Mouse (Mus musculus) liver, adult (tissue): Measurements from ENCODE around the gene Cpm.

Experiments
- GATA4 ChIP-seq: IDR thresholded peaks from 2 replicates; pipeline ENCODE4 v1.6.1; 2014; ENCODE audit warnings: mild to moderate bottlenecking, low read length; ENCODE audit not compliant: insufficient replicate concordance

Gene Cpm

GRCm38 (mm10) chr10:117653779-117654173 is 24.5 kb downstream of the Cpm start:
- TF ChIP-seq GATA4 = no peak

GRCm38 (mm10) chr10:117654576-117655123 is 25.4 kb downstream of the Cpm start:
- TF ChIP-seq GATA4 = no peak

DNA sequence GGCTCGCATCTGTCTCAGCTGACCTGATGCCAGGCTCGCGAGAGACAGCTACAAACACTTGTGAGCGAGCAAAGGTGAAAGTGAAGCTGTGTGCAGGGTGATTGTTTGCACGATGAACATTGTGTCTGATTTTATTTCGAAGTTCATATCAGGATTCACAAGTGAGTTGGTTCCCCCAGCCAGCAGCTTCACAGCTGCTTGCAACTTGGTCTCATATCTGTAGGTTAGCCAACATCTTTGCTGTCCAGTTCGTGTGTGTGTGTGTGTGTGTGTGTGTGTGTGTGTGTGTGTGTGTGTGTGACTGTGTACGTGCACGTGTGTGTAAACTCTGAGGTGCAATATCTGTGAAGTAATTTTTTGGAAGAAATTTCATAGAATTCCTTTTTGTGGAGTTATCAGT is 26.2 kb downstream of the Cpm start:
- TF ChIP-seq GATA4 = no peak

DNA sequence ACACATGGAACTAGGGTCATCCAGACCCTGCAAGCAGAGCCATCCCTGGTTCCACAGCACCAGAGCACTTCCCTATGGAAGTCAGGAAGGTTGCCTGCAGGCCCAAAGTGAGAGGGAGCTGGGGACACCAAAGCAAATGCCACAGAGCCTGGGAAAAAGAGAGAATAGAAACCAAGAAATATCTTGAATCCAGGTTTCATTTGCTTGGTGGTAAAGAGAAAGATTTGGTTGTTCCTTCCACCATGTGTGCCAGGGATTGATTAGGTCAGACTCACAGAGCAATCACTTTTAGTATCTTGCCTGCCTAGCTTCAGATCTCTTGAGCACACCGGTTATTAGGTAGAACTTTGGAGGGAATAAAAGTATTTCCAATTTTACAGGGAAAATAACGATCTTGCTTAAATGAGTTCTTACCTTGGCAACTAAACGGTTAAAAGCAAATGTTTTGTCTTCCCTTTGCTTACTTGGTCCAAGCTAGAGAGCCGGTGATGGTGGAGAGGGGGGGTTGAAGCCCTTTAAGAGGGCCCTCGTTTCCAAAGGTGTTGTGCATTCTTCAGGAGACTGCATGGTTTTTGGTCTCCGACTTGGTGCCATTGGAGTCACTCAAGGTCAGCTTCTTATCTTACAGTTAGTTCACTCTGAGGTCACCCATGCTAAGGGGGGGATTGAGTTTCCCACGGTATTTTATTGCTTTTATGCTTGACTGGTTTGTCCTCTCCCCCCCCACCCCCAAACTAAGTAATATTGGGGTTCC is 26.8 kb downstream of the Cpm start:
- no peak for TF ChIP-seq GATA4

DNA sequence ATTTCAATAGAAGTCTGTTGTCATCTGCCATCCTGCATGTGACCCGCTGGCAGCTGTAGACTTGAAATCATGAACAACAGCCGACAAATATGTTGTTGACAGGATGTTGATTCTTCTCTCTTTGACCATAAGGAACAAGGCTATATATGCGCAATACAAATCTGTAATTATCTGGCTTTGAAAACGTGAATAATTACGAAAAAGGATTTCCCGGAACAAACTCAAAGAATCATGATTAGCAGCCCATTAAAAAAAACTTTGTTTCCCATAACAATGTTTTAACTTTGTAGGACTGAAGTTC is 27.3 kb downstream of the Cpm start:
- no peak for TF ChIP-seq GATA4

GRCm38 (mm10) chr10:117656985-117657658 is 27.8 kb downstream of the Cpm start:
- no peak for TF ChIP-seq GATA4

DNA sequence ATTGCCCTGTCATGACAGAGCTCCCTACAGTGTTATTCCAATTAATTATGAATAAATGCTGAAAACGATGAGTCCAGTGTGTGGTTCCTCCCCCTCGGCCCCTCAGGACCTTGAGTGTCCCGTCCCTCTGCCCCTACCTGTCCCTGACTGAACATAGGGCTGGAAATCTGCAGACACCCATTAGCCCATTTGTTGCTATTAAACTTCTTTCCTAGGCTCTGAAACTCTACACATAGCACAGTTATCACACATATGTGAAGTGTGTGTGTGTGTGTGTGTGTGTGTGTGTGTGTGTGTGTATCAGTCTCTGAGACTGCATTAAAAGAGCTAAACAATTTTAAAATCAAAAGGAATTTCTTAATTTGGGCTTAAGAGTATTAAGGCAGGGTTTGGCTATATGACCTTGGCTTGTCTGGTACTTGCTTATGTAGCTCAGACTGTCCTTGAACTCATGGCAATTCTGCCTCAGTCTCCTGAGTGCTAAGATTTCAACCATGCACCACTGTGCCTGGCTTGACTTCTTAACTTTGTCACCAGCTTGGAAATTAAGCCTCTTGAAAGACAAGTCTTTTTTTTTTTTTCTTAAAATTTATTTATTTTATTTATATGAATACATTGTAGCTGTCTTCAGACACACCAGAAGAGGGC is 28.5 kb downstream of the Cpm start:
- no peak for TF ChIP-seq GATA4

GRCm38 (mm10) chr10:117658522-117659429 is 29.5 kb downstream of the Cpm start:
- TF ChIP-seq GATA4 = no peak

DNA sequence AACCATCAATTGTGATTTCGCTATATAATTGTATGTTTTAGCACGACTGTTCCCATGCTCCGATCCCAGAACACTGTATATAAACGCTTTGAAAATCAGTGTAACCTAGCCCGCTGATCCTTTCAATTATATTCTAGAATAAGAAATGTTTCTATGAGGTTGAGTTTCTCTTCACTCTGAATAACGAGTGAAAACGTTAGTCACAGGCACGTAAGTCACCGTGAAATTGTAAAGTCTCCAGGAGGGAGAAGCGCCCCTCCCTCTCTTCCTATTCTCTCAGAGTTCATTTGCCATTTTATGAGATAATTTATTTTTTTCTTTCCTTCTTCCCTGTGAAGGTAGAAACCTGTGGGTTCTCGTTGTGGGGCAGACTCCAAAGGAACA is 30.1 kb downstream of the Cpm start:
- no peak for TF ChIP-seq GATA4

DNA sequence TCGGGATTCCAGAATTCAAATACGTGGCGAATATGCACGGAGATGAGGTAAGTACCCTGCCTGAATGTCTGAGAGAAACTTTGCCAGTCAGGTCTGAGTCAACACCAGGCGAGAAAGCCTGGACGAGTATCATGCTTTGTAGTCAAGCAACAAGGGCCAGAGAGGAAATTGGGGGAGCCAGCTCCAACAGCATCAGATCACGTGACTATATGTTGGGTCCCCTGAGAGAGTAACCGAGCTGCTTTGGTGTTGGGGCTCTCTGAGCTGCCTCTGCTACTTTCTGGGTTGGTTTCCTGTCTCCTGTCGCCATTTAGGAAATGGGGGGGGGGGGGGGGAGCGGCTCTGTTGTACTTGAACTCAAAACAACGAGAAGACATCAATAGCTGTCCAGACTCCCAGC is 30.5 kb downstream of the Cpm start:
- no peak for TF ChIP-seq GATA4

GRCm38 (mm10) chr10:117662316-117663055 is 33.2 kb downstream of the Cpm start:
- TF ChIP-seq GATA4 = no peak

- no peak for TF ChIP-seq GATA4
These were observed 34.0 kb downstream of the Cpm start for GRCm38 (mm10) chr10:117663056-117663864.

- TF ChIP-seq GATA4 = no peak; the same call in 1 of the 2 replicates
These were observed 34.5 kb downstream of the Cpm start for GRCm38 (mm10) chr10:117663865-117664200.
